Mouse (Mus musculus) heart, postnatal 14 days (tissue): ENCODE data around the gene Slc41a1. TPM values are rescaled to one million over a fixed set of nuclear protein-coding genes. Genes with fewer than 3 reads are reported as not detected.

Source experiments
- DNase-seq, 2 experiments: peaks; one replicate each; pipeline ENCODE4 v3.0.0; 2021 to 2022
- intact Hi-C: fragments of 180-260 bp; cut with DNase I; formaldehyde crosslinking; loops from one replicate; pipeline ENCODE4 v1.15.1; 2025
- total RNA-seq, 2 experiments: library from RNA; stranded (reverse); gene quantifications; 2 replicates each; pipeline ENCODE4 v1.2.3; 2021

Gene Slc41a1
- total RNA-seq, 2 experiments from 2014 or later, result 35.7 to 49.1 TPM

- intact Hi-C loops, result loop anchor here (5.0 kb wide), 1 partner anchor 43 kb away; the partner anchor contains the start of gene Rab29
- DNase-seq, result no peak
Observed at GRCm38 (mm10) chr1:131824528-131825181, 2.6 kb upstream of the Slc41a1 start.

DNA sequence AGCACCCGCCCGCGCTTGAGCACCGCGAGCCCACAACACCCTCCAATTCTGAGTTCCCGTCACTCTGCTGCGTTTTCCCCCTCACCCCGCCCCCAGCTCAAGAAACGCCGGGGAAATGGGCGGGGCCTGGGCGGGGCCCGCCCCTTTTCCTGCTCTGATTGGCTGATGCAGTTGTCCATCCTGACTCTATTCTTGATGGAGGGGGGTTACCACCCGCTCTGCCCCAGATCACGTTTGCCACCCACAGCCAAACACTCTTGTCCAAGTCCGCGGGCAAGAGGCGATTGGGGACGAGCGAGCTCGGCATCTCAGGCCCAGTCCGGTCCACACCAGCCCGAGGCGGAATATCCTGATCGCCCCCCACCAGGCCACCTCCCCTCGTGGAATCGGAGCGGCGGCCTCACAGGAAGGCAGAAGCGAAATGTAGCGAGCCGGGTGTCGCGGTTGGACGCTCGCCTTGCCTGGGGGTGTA is 530 bp downstream of the Slc41a1 start:
- DNase-seq, result peak; percentile 92 to 94
- intact Hi-C loops, result loop anchor here (5.0 kb wide), 1 partner anchor 39 kb away; the partner anchor contains the start of gene Rab29

GRCm38 (mm10) chr1:131828297-131829126 is 1.2 kb downstream of the Slc41a1 start:
- no peak for DNase-seq
- intact Hi-C loops, result loop anchor here (5.0 kb wide), 1 partner anchor 39 kb away; the partner anchor contains the start of gene Rab29

- intact Hi-C loops, result loop anchor here (5.0 kb wide), 1 partner anchor 38 kb away; the partner anchor contains the start of gene Rab29
- no peak for DNase-seq
Observed at GRCm38 (mm10) chr1:131829279-131829678, 2.0 kb downstream of the Slc41a1 start.

DNA sequence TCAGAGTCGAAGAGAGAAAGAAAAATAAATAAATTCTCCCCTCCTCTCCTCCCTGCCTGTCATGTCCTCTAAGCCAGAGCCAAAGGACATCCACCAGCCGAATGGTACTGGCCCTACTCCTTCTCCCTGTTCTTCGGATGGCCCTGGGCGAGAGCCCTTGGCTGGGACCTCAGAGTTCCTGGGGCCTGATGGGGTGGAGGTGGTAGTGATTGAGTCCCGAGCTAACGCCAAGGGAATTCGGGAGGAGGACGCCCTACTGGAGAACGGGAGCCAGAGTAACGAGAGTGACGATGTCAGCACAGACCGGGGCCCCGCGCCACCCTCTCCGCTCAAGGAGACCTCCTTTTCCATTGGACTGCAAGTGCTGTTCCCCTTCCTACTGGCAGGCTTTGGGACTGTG is 3.3 kb downstream of the Slc41a1 start:
- intact Hi-C loops, result no loop called here
- no peak for DNase-seq

- no peak for DNase-seq
- intact Hi-C loops, result no loop called here
Observed at GRCm38 (mm10) chr1:131830971-131831641, 3.8 kb downstream of the Slc41a1 start.

- no peak for DNase-seq
- intact Hi-C loops, result no loop called here
Observed at GRCm38 (mm10) chr1:131837035-131837434, 9.7 kb downstream of the Slc41a1 start.

DNA sequence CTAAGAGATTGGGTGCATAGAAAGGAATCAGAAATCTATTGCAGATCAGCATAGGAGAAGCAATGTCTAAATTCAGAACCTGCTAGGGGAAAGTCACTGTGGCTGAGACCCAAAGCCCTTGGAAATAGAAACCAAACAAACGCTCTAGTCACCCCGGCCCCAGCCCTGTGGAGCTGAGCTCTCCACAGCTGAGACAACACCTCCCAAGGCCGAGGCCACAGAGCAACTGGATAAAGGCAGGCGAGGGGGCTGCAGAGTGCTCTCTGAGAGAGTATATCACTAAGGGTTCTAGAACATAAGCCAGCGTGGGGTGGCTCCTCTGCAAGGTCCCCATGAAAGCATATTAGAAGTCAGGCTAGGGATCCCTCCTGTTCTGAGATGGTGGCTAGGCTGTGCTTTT is 11.2 kb downstream of the Slc41a1 start:
- intact Hi-C loops, result no loop called here
- no peak for DNase-seq

DNA sequence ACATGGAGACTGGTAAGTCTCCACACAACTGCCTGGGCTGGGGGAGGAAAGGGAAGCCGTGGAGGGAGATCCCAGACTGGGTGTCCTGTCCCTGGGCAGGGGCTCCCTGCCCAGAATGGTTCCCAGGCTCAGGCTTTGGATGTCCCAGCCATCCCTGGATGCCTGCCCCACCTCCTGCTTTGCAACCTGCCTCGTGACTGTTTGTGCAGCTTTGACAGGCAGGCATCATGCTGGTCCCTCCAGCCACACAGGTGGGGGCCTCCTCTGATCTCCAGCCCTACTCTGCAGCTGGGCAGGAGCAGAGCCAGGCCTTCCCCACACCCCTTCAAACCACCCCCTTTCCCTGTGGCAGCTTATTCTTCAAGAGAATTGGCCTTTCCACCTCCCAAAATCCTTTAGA is 12.0 kb downstream of the Slc41a1 start:
- intact Hi-C loops, result no loop called here
- DNase-seq, result no peak

- no peak for DNase-seq
- intact Hi-C loops, result no loop called here
Observed at GRCm38 (mm10) chr1:131842221-131842620, 14.9 kb downstream of the Slc41a1 start.

- intact Hi-C loops, result loop anchor here (2.0 kb wide), 1 partner anchor 77 kb away; no protein-coding TSS in a partner anchor
- DNase-seq, result no peak
Observed at GRCm38 (mm10) chr1:131843758-131844157, 16.5 kb downstream of the Slc41a1 start.

GRCm38 (mm10) chr1:131844883-131845282 is 17.6 kb downstream of the Slc41a1 start:
- DNase-seq, result no peak
- intact Hi-C loops, result loop anchor here (1.0 to 5.0 kb wide), 3 partner anchors 78 to 233 kb away; no protein-coding TSS in a partner anchor

DNA sequence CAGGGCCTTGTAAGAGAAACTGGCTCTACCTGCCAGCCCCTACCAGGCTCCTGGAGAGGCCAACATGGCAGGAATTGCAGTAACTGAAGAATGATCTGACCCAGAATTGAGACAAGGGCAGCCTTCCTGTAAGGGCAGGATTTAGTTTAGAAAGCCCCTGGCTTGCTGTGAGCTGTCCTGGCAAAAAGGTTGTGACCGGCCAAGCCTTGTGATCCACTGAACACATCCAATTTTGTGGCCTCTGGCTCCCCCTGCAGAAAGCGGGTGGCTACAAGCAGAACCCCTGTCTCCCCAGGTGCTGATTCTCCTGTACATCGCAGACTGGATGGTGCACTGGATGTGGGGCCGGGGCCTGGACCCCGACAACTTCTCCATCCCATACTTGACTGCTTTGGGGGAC is 19.0 kb downstream of the Slc41a1 start:
- intact Hi-C loops, result loop anchor here (5.0 kb wide), 1 partner anchor 234 kb away; no protein-coding TSS in a partner anchor
- peak; percentile 71 to 78 for DNase-seq

- DNase-seq, result no peak
- intact Hi-C loops, result no loop called here
Observed at GRCm38 (mm10) chr1:131861811-131862210, 34.5 kb downstream of the Slc41a1 start.

DNA sequence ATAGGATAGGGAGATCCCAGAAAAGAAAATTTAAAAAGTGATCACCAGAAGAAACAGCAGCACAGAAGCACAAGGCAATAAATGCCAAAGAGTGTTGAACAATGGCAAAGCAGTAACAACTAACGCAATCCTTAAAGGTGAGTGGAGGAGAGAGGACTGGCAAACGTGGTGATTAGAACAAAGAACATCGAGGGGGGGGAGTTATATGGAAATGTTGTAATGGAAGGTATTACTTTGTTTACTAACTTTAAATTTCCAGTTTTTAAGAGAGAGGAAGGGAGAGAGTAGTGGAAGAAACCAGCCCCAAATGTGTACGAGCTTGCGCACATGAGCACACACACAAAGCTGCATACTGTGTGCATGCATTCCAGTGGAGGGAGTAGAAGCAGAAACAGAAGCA is 38.3 kb downstream of the Slc41a1 start:
- intact Hi-C loops, result loop anchor here (5.0 kb wide), 1 partner anchor 38 kb away; the partner anchor contains the start of gene Slc41a1

DNA sequence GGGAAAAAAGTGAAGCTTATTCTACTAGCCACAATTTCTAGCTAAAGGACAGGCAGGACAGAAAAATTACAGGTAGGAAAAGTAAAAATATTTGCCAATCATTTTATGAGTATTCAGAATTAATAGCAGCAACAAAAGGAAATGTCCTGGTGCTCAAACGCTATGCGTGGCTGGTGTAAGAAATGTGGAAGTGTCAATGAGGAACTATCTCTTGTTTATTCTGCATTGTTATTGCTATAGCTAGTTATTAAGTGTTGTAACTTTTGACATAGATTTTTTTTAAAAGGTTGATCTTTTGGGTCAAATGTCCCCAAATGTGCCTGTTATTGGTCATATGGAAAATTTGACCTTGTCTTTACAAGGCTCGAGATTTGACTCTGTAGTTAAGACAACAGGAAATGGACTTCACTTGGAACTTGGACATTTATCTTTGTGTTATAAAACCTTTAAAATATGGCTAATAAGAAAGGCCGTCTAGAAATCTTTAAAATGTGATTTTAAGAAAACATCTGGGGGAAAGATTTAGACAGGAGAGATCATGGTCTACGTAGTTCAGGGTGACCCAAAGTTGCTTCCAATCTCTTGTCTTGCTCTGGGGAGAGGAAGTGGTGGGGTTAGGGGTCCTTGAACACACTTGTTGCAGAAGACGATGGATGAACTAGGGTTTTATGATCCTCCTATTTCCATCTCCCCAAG is 39.2 kb downstream of the Slc41a1 start:
- no peak for DNase-seq
- intact Hi-C loops, result loop anchor here (5.0 kb wide), 1 partner anchor 39 kb away; the partner anchor contains the start of gene Slc41a1

More for the DNA sequence above, 38.3 kb downstream of the Slc41a1 start:
- no peak for DNase-seq

DNA sequence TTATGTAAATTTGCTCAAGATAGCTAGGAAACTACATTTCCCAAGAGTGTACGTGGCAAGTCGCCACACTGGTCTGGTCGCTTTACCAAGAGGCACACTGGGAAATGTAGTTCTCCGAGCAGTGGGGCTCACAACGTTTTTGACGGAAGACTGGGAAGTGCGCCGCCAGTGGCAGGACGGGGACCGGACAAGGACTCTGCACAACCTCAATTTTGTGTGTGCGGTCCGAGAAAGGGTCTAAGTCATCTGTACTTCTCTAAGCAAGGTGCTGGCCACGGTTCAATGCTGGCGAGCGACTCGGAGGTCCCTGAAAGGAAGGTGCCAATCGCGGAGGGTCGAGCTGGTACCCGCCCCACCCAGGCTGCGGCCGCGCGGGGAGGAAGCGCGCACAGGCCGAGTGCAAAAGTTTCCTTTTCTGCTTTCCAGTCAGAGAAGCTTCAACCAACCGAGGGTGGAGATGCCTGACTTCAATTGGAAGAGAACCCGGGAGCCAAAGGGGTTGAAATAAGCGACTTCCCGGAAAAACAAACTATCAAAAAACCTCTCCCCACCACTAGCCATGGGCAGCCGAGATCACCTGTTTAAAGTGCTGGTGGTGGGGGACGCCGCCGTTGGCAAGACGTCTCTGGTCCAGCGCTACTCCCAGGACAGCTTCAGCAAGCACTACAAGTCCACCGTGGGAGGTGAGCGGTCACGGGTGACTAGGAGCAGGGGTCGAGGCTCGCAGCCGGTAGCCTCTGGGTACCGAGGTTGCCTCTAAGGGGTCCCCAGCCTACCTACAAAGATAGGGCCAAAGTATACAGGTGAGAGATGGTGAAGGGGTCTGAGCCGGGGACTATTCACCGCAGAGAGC is 40.0 kb downstream of the Slc41a1 start, which contains the start of gene Rab29:
Gene Rab29 (plus strand): TSS at position 132 of the 853 bp plus-strand sequence.
- intact Hi-C loops, result loop anchor here (5.0 kb wide), 1 partner anchor 40 kb away; the partner anchor contains the start of gene Slc41a1

GRCm38 (mm10) chr1:131867946-131868290 is 40.6 kb downstream of the Slc41a1 start:
- peak in 1 of 2 experiments; percentile 16 for DNase-seq
- intact Hi-C loops, result loop anchor here (5.0 kb wide), 1 partner anchor 41 kb away; the partner anchor contains the start of gene Slc41a1

More for the DNA sequence above, 40.0 kb downstream of the Slc41a1 start, which contains the start of gene Rab29:
- peak; percentile 92 to 96 for DNase-seq
